Mouse (Mus musculus) testis, adult 2 months (tissue): ENCODE measurements around the gene Itpr1.

Source experiments
- CTCF ChIP-seq: fragments of 200-500 bp; IDR thresholded peaks from 2 replicates; pipeline ENCODE4 v1.5.1; 2012; ENCODE audit warnings: low read depth, mild to moderate bottlenecking, inconsistent platforms, low read length, moderate library complexity; ENCODE audit not compliant: control insufficient read depth, insufficient read depth, insufficient replicate concordance
- POLR2A ChIP-seq: fragments of 200-500 bp; IDR thresholded peaks from 2 replicates; pipeline ENCODE4 v1.6.1; 2012; ENCODE audit warnings: low read depth, mild to moderate bottlenecking, inconsistent platforms, low read length, moderate library complexity; ENCODE audit not compliant: control insufficient read depth

DNA sequence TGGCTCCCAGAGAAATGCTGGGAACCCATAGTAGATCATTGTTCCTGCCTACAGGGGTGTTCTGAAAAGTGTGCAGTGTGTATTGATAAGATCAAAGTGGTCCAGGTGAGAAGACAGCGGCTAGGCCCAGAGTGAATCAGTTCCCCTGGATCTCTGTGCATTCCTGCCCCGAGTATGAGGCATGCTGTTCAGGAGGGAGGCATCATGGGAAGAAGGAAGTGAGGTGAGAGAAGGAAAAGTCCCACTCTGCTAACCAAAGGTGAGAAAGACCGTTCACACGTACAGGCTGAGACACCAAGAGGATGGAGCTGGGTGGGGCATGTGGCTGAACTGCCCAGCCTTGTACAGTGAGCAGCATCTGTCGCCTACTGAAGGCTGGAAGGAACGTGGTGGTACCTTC lies 327.5 kb downstream of the Itpr1 start:
- TF ChIP-seq POLR2A (no peak), CTCF (no peak)
